Mouse (Mus musculus): ENCODE data around the gene Calcoco1.

GRCm38 (mm10) chr15:102698193-102698592 is 23.8 kb downstream of the Calcoco1 start:
- peak; percentile 82 for TF ChIP-seq CTCF (IDR thresholded peaks at IDR 0.05; ENCODE audit: control insufficient read depth, insufficient read depth, insufficient replicate concordance, low read depth, low read length)
- no peak for TF ChIP-seq POLR2A (IDR thresholded peaks at IDR 0.05; ENCODE audit: control insufficient read depth, low read depth, low read length)
